Mouse (Mus musculus): ENCODE measurements around the gene Dgke. TPM values are rescaled to one million over a fixed set of nuclear protein-coding genes. Genes with fewer than 3 reads are reported as not detected.
A peak's percentile ranks its signal among the peaks of the same experiment; 100 is the strongest.

The Dgke gene
- polyA plus RNA-seq (2015; fragmentation: Nextera tagmentation; extraction: Ambion mirVana): 16.4 and 16.7 TPM in 2 replicates

DNA sequence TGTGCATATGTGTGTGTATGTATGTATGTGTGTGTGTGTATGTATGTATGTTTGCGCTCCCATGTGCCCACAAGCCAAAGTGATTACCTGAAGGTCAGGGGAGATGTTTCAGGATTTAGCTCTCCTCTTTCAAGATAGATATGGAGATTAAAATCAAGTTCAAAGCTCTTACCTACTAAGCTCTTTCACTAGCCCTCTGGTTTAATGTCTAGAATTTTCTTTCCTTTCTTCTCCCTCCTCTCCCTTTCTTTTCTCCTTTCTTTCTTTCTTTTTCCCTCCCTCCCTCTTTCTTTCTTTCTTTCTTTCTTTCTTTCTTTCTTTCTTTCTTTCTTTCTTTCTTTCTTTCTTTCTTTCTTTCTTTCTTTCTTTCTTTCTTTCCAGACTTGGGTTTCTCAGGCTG lies at the start of gene Dgke:
TSS of gene Dgke (minus strand) at position 101 of the 400 bp plus-strand sequence.
- H3K4me3 ChIP-seq (ENCODE audit: low read length): no peak within 1 kb of the TSS
- no peaks in the 10 kb centered on the region for H3K4me1 ChIP-seq (ENCODE audit: control insufficient read depth, insufficient read depth, low read depth, low read length)
- no peak within 1 kb of the TSS for H3K4me2 ChIP-seq (ENCODE audit: low read length)
- H3K36me3 ChIP-seq (ENCODE audit: control insufficient read depth, insufficient read depth, low read length): no peaks in the 10 kb centered on the region
- WGBS: 96% methylated on average over 1 of the region's 1 CpGs
- no peaks in the 10 kb centered on the region for H3K27me3 ChIP-seq (replicated peaks; ENCODE audit: control insufficient read depth, insufficient read depth, low read length)
- no peak within 1 kb of the TSS for H3K9ac ChIP-seq (ENCODE audit: low read depth, low read length)
- no peaks in the 10 kb centered on the region for H3K9me3 ChIP-seq (ENCODE audit: control insufficient read depth, low read length)
- H3K27ac ChIP-seq (ENCODE audit: low read depth, low read length): no peak within 1 kb of the TSS
- ATAC-seq: no peak

DNA sequence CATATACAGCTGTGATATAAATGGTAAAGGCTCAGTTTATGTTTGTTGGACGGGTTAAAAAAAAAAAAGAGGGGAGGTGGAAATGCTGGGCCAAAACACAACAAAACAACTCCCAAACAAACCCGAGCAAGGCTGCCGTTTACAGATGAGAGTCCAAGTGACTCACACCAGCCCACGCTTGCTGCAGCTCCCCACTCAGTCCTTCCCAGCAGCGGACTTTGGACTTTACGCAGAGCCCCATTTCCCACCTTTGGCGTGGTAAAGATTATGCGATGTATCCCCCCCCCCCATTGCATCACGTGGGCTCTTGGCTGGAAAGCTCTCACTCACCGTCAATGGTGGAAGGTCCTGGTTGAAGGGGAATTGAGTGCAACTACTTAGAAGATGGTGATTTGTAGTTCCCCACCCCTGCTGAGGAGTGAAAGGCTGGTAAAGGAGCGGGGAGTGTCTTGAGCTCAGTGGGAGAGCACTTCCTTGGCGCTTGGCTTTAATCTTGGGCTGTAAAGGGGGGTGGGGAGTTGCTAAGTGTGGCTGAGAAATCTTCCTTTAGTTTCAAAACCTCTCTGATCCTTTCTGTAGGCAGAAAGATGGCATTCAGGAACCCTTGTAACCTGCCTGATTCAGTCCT lies 40.6 kb upstream of the Dgke start:
- Histone ChIP-seq H3K4me2 (ENCODE audit: low read length) (no peak overlapping the region), H3K9ac (ENCODE audit: low read depth, low read length) (no peak overlapping the region), H3K4me1 (ENCODE audit: control insufficient read depth, insufficient read depth, low read depth, low read length) (no peaks in the 10 kb centered on the region), H3K9me3 (ENCODE audit: control insufficient read depth, low read length) (no peaks in the 10 kb centered on the region), H3K27ac (ENCODE audit: low read depth, low read length) (no peak overlapping the region), H3K27me3 (replicated peaks; ENCODE audit: control insufficient read depth, insufficient read depth, low read length) (no peaks in the 10 kb centered on the region), H3K4me3 (ENCODE audit: low read length) (no peak overlapping the region), H3K36me3 (ENCODE audit: control insufficient read depth, insufficient read depth, low read length) (no peaks in the 10 kb centered on the region)
- ATAC-seq: no peak
- 31% methylated on average over 12 of the region's 12 CpGs for WGBS

DNA sequence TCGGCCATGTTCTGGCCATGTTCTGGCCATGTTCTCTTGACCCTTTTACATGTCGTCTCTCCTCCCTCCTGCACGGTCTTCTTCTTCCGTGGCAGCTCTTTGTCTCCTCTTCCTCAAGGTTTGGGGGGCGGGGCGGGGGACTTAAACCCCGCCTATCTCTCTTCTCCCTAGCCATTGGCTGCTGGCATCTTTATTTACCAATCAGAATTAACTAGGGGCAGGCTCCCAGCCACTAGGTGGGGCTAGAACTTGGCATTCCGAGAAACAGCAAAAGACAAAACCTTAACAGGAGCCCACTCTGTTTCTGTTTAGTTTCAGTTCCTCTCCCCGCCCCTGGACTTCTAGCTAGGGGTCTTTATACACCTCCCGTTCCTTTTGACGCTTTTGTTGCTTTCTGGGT lies 39.2 kb upstream of the Dgke start:
- Histone ChIP-seq H3K27ac (ENCODE audit: low read depth, low read length) (no peak overlapping the region), H3K4me3 (ENCODE audit: low read length) (no peak overlapping the region), H3K4me1 (ENCODE audit: control insufficient read depth, insufficient read depth, low read depth, low read length) (peaks cover 6% of the 10 kb centered on the region; the same call in 1 of the 2 replicates), H3K27me3 (replicated peaks; ENCODE audit: control insufficient read depth, insufficient read depth, low read length) (no peaks in the 10 kb centered on the region), H3K9ac (ENCODE audit: low read depth, low read length) (no peak overlapping the region), H3K36me3 (ENCODE audit: control insufficient read depth, insufficient read depth, low read length) (no peaks in the 10 kb centered on the region), H3K9me3 (ENCODE audit: control insufficient read depth, low read length) (no peaks in the 10 kb centered on the region), H3K4me2 (ENCODE audit: low read length) (no peak overlapping the region)
- no peak for ATAC-seq
- 90% methylated on average over 11 of the region's 11 CpGs for WGBS

DNA sequence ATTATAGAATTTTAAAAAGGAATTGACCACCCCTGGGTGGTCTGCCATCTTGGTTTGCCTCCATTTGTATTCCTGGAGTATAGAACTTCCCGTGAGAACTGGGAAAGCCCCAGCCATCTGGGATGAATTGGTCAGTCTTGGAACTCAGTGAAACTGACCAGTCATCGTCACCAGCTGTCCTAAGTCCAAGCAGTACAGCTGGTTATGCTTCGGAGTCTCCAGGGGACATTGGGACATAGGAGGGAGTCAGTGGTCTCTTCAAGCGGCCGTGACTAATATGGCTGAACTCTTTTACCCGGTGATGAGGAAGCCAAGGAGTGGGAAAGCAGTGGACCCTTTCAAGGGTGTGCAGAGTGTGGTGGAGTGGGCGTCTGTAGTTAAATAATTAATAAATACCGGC lies 38.6 kb upstream of the Dgke start:
- no peak overlapping the region for H3K27ac ChIP-seq (ENCODE audit: low read depth, low read length)
- H3K27me3 ChIP-seq (replicated peaks; ENCODE audit: control insufficient read depth, insufficient read depth, low read length): no peaks in the 10 kb centered on the region
- peaks cover 8% of the 10 kb centered on the region; the same call in 1 of the 2 replicates for H3K4me1 ChIP-seq (ENCODE audit: control insufficient read depth, insufficient read depth, low read depth, low read length)
- WGBS: 94% methylated on average over 8 of the region's 8 CpGs
- H3K4me3 ChIP-seq (ENCODE audit: low read length): no peak overlapping the region
- H3K9me3 ChIP-seq (ENCODE audit: control insufficient read depth, low read length): no peaks in the 10 kb centered on the region
- no peaks in the 10 kb centered on the region for H3K36me3 ChIP-seq (ENCODE audit: control insufficient read depth, insufficient read depth, low read length)
- H3K9ac ChIP-seq (ENCODE audit: low read depth, low read length): no peak overlapping the region
- ATAC-seq: no peak
- H3K4me2 ChIP-seq (ENCODE audit: low read length): no peak overlapping the region

DNA sequence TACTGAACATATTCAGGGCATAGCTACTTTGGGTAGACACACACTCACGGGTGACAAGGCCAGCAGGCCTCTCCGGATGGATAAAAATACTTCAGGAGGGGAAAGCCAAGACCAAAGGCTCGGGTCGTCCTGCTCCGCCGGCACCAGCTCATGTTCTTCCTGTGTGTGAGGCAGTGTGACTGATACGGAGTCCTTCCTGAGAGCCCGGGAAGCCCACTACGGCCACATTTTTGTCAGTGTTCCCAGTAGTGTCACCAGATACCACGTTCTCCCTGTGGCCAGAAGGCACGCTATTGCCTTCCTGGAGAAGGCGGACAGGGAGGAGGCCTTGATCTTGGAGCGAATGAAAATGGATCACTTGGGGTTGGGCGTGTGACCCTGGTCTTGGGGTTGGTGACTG lies 36.5 kb upstream of the Dgke start:
- 91% methylated on average over 14 of the region's 14 CpGs for WGBS

DNA sequence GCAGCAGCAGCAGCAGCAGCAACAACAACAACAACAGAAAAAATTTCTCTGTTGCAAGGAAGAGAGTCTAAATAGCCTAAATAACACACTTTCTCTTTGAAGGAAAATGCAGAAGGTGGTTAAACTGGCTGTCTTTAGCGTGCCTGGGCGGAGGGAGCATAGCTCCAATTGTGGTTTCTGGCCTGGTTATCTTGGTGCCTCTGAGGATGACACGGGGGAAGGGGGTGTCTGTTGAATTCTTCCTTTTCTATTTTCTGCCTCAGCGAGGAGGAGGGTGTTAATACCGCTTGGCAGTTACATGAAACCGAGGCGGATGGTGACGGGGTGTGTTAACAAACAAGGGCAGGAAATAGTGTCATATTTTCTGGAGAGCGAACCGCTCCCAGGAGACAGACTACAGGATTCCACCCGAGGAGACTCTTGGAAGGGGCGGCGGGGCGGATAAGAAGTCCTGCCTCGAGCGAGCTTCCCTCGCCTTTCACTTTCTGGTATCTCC lies 34.2 kb upstream of the Dgke start:
- H3K27ac ChIP-seq (ENCODE audit: low read depth, low read length): no peak overlapping the region

More for the DNA sequence above, 36.5 kb upstream of the Dgke start:
- no peak overlapping the region for H3K9ac ChIP-seq (ENCODE audit: low read depth, low read length)
- no peak overlapping the region for H3K4me2 ChIP-seq (ENCODE audit: low read length)
- ATAC-seq: no peak
- no peaks in the 10 kb centered on the region for H3K36me3 ChIP-seq (ENCODE audit: control insufficient read depth, insufficient read depth, low read length)
- no peaks in the 10 kb centered on the region for H3K27me3 ChIP-seq (replicated peaks; ENCODE audit: control insufficient read depth, insufficient read depth, low read length)
- H3K27ac ChIP-seq (ENCODE audit: low read depth, low read length): no peak overlapping the region
- no peaks in the 10 kb centered on the region for H3K9me3 ChIP-seq (ENCODE audit: control insufficient read depth, low read length)
- peaks cover 8% of the 10 kb centered on the region; the same call in 1 of the 2 replicates for H3K4me1 ChIP-seq (ENCODE audit: control insufficient read depth, insufficient read depth, low read depth, low read length)
- no peak overlapping the region for H3K4me3 ChIP-seq (ENCODE audit: low read length)

DNA sequence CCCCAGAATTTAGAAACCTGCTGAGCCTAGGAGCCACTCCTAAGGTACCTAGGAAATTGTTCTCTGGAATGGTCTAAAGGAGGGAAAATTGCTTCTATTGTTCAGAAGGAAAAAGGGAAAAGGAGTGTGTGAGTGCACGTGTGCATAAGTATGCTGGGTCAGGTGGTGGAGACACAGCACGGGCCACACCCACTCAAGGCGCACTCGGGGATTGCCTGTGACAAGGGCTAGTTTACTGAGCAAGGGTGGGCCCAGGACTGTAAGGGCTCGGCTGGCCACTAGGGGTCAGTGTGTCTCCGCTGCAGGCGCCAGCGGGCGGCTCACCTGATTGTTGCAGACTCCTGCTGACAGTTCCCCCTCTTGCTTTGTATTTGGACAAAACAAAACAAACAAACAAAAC lies 33.8 kb upstream of the Dgke start:
- Histone ChIP-seq H3K9ac (ENCODE audit: low read depth, low read length) (no peak overlapping the region), H3K27me3 (replicated peaks; ENCODE audit: control insufficient read depth, insufficient read depth, low read length) (no peaks in the 10 kb centered on the region), H3K4me2 (ENCODE audit: low read length) (peak overlapping the region; percentile 69), H3K4me3 (ENCODE audit: low read length) (peak overlapping the region; percentile 34), H3K27ac (ENCODE audit: low read depth, low read length) (no peak overlapping the region), H3K4me1 (ENCODE audit: control insufficient read depth, insufficient read depth, low read depth, low read length) (peaks cover 8% of the 10 kb centered on the region; the same call in 1 of the 2 replicates), H3K9me3 (ENCODE audit: control insufficient read depth, low read length) (no peaks in the 10 kb centered on the region), H3K36me3 (ENCODE audit: control insufficient read depth, insufficient read depth, low read length) (no peaks in the 10 kb centered on the region)
- peak; percentile 89 for ATAC-seq
- under 1% methylated on average over 9 of the region's 9 CpGs for WGBS

More for the DNA sequence above, 34.2 kb upstream of the Dgke start:
- Histone ChIP-seq H3K9ac (ENCODE audit: low read depth, low read length) (peak overlapping the region; percentile 48), H3K4me3 (ENCODE audit: low read length) (peak overlapping the region; percentile 34), H3K27me3 (replicated peaks; ENCODE audit: control insufficient read depth, insufficient read depth, low read length) (no peaks in the 10 kb centered on the region), H3K4me2 (ENCODE audit: low read length) (peak overlapping the region; percentile 69), H3K36me3 (ENCODE audit: control insufficient read depth, insufficient read depth, low read length) (no peaks in the 10 kb centered on the region), H3K4me1 (ENCODE audit: control insufficient read depth, insufficient read depth, low read depth, low read length) (peaks cover 8% of the 10 kb centered on the region; the same call in 1 of the 2 replicates), H3K9me3 (ENCODE audit: control insufficient read depth, low read length) (no peaks in the 10 kb centered on the region)
- WGBS: 24% methylated on average over 17 of the region's 17 CpGs
- peak; percentile 37; the same call in 1 of the 2 replicates for ATAC-seq

DNA sequence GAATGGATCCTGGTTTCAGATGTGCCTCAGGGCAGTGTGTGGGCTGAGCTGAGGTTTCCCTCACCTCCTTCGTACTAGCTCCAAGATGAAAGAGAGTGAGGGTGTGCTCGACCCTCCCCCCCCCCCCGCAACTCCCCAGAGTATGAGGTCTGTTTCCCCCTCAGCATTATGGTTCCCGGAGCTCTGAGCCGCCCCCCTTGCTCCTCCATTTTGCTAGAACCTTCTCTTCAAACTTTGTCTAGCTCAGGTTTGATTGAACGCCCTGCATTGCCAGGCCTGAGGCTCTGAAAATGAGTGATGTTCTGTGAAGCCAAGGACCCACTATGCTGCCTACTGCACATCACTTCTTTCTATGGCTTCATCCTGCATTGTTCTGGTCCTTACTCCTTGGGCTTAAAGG lies 32.3 kb upstream of the Dgke start:
- Histone ChIP-seq H3K36me3 (ENCODE audit: control insufficient read depth, insufficient read depth, low read length) (no peaks in the 10 kb centered on the region), H3K27ac (ENCODE audit: low read depth, low read length) (no peak overlapping the region), H3K9ac (ENCODE audit: low read depth, low read length) (no peak overlapping the region), H3K4me3 (ENCODE audit: low read length) (no peak overlapping the region), H3K27me3 (replicated peaks; ENCODE audit: control insufficient read depth, insufficient read depth, low read length) (no peaks in the 10 kb centered on the region), H3K9me3 (ENCODE audit: control insufficient read depth, low read length) (no peaks in the 10 kb centered on the region), H3K4me2 (ENCODE audit: low read length) (no peak overlapping the region), H3K4me1 (ENCODE audit: control insufficient read depth, insufficient read depth, low read depth, low read length) (peaks cover 8% of the 10 kb centered on the region; the same call in 1 of the 2 replicates)
- no peak for ATAC-seq
- WGBS: 80% methylated on average over 6 of the region's 6 CpGs

DNA sequence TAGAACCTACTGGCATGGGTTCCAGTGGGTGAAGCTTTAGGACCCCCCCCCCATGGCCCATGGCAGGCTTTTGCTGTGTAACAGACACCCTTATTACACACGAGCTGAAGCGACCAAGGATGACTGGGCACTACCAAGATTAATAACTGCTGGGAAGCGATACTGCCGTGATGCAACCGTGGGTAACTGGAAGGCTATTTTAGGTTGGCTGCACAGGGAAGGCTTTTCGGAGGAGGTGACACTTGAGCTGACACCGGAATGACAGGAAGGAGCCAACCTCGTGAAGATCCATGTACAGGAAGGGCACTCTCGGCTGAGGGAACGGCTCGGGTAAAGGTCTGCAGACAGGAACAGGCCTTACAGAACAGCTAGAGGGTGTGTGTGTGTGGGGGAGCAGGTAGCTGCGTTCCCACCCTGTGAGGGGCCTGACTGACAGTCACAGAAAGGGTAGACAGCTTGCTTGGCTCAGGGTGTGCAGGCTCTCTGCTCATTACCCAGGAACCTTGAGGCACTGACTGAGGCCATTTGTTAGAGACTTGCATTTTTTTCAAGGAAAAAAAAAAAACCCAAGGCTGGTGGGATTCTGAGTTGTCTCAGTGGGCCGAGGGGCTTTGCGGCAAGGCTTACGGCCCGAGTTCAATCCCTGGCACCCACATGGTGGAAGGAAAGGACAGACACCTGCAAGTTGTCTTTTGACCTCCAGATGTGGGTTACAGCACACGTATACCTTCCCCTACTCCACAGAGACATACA lies 31.6 kb upstream of the Dgke start:
- H3K36me3 ChIP-seq (ENCODE audit: control insufficient read depth, insufficient read depth, low read length): no peaks in the 10 kb centered on the region
- no peak overlapping the region for H3K4me3 ChIP-seq (ENCODE audit: low read length)
- ATAC-seq: no peak
- no peaks in the 10 kb centered on the region for H3K27me3 ChIP-seq (replicated peaks; ENCODE audit: control insufficient read depth, insufficient read depth, low read length)
- H3K27ac ChIP-seq (ENCODE audit: low read depth, low read length): no peak overlapping the region
- WGBS: 77% methylated on average over 17 of the region's 17 CpGs
- no peak overlapping the region for H3K4me2 ChIP-seq (ENCODE audit: low read length)
- no peak overlapping the region for H3K9ac ChIP-seq (ENCODE audit: low read depth, low read length)
- no peaks in the 10 kb centered on the region for H3K9me3 ChIP-seq (ENCODE audit: control insufficient read depth, low read length)
- peaks cover 8% of the 10 kb centered on the region; the same call in 1 of the 2 replicates for H3K4me1 ChIP-seq (ENCODE audit: control insufficient read depth, insufficient read depth, low read depth, low read length)

All from hindbrain, embryonic 16.5 days (tissue).